Mouse (Mus musculus): ENCODE measurements around the gene Nicn1. TPM values are rescaled to one million over a fixed set of nuclear protein-coding genes. Genes with fewer than 3 reads are reported as not detected.
A peak's percentile ranks its signal among the peaks of the same experiment; 100 is the strongest.
"Not testable (repeated sequence)": the region's sequence is repeated elsewhere in the genome, so short reads cannot be mapped to it uniquely, and the experiment has no call there.

Gene Nicn1
- total and polyA plus RNA-seq, 3 experiments: 21.0 to 24.1 (median 21.5) TPM

DNA sequence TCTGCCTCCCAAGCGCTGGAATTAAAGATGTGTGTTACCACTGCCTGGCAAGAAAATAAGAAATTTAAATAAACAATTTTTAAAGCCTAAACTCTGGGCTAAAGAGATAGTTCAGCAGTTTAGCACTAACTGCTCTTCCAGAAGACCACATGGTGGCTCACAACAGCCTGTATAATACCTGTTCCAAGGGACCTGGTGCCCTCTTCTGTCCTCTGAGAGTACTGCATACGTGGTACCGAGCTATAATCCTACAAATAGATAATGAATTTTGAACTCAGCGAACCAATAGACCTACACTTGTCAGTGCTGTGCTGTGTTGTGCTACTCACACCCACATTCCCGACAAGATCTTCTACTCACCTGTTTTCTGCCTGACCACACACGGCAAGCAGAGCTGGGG lies 5.8 kb upstream of the Nicn1 start:
- peak; percentile 100 for TF ChIP-seq CTCF (IDR thresholded peaks at IDR 0.05)
- TF ChIP-seq EP300 (IDR thresholded peaks at IDR 0.05; ENCODE audit: insufficient read depth, low read depth, low read length): peak; percentile 87
- no peak for TF ChIP-seq POLR2A (IDR thresholded peaks at IDR 0.05; ENCODE audit: insufficient read depth, low read depth, low read length)
- WGBS: 7% methylated on average over 6 of the region's 6 CpGs
- H3K4me1 ChIP-seq (ENCODE audit: control insufficient read depth, insufficient read depth, low read length): peaks cover 6% of the 10 kb centered on the region
- H3K27me3 ChIP-seq (ENCODE audit: control insufficient read depth, insufficient read depth, low read length): no peaks in the 10 kb centered on the region
- peak; percentile 65 to 81 for DNase-seq
- H3K4me3 ChIP-seq: no peak overlapping the region
- no peak overlapping the region for H3K27ac ChIP-seq
- H3K79me2 ChIP-seq (replicated peaks; ENCODE audit: control insufficient read depth, insufficient read depth, low read length): no peaks in the 10 kb centered on the region
- intact Hi-C loops (cut with DNase I): loop anchor here (1.0 to 5.0 kb wide), 4 partner anchors 37 to 189 kb away; no protein-coding TSS in a partner anchor
- H3K9ac ChIP-seq (ENCODE audit: low read depth, low read length): no peak overlapping the region
- H3K36me3 ChIP-seq (ENCODE audit: control insufficient read depth, insufficient read depth, low read length): no peaks in the 10 kb centered on the region; the same call in 1 of the 2 replicates

DNA sequence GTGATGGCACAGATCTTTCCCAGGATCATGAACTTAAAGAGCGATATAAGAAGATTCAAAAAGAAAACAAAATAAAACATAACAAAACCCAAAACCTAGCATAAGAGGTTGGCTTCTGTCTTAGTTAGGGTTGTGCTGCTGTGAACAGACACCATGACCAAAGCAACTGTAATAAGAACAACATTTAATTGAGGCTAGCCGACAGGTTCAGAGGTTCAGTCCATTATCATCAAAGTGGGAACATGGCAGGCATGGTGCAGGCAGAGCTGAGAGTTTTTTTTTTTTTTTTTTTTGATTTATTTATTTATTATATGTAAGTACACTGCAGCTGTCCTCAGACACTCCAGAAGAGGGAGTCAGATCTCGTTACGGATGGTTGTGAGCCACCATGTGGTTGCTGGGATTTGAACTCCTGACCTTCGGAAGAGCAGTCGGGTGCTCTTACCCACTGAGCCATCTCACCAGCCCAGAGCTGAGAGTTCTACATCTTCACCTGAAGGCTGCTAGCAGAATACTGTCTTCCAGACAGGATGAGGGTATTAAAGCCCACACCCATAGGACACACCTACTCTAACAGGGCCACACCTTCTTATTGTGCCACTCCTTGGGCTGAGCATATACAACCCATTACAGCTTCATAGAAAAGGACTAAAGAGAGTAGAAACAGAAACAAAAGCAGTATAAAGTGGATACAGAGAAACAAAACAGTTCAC lies 2.5 kb upstream of the Nicn1 start:
- H3K27ac ChIP-seq; H3K4me1 ChIP-seq (ENCODE audit: control insufficient read depth, insufficient read depth, low read length); H3K27me3 ChIP-seq (ENCODE audit: control insufficient read depth, insufficient read depth, low read length); intact Hi-C loops (cut with DNase I); H3K4me3 ChIP-seq; H3K79me2 ChIP-seq (replicated peaks; ENCODE audit: control insufficient read depth, insufficient read depth, low read length); H3K36me3 ChIP-seq (ENCODE audit: control insufficient read depth, insufficient read depth, low read length); DNase-seq; H3K9ac ChIP-seq (ENCODE audit: low read depth, low read length): not testable (repeated sequence)
- WGBS: 75% methylated on average over 6 of the region's 6 CpGs

- 0 out of 2 replicates have a peak, but pooled peaks cover 3% of the 10 kb centered on the region for H3K36me3 ChIP-seq (ENCODE audit: control insufficient read depth, insufficient read depth, low read length)
- H3K4me1 ChIP-seq (ENCODE audit: control insufficient read depth, insufficient read depth, low read length): peaks cover 7% of the 10 kb centered on the region
- H3K27ac ChIP-seq: no peak overlapping the region
- H3K79me2 ChIP-seq (replicated peaks; ENCODE audit: control insufficient read depth, insufficient read depth, low read length): no peaks in the 10 kb centered on the region
- intact Hi-C loops (cut with DNase I): no loop called here
- H3K9ac ChIP-seq (ENCODE audit: low read depth, low read length): no peak overlapping the region
- DNase-seq: no peak
- no peak overlapping the region for H3K4me3 ChIP-seq
- no peaks in the 10 kb centered on the region for H3K27me3 ChIP-seq (ENCODE audit: control insufficient read depth, insufficient read depth, low read length)
- whole genome bisulfite sequencing: 61% methylated on average over 2 of the region's 2 CpGs
- TF ChIP-seq POLR2A (IDR thresholded peaks at IDR 0.05; ENCODE audit: insufficient read depth, low read depth, low read length): no peak
- TF ChIP-seq EP300 (IDR thresholded peaks at IDR 0.05; ENCODE audit: insufficient read depth, low read depth, low read length): no peak
- TF ChIP-seq CTCF (IDR thresholded peaks at IDR 0.05): no peak
Measured at GRCm38 (mm10) chr9:108289347-108289746, 882 bp upstream of the Nicn1 start.

- peak overlapping the region; percentile 73 for H3K9ac ChIP-seq (ENCODE audit: low read depth, low read length)
- H3K27me3 ChIP-seq (ENCODE audit: control insufficient read depth, insufficient read depth, low read length): no peaks in the 10 kb centered on the region
- H3K79me2 ChIP-seq (replicated peaks; ENCODE audit: control insufficient read depth, insufficient read depth, low read length): no peaks in the 10 kb centered on the region
- 0 out of 2 replicates have a peak, but pooled peaks cover 3% of the 10 kb centered on the region for H3K36me3 ChIP-seq (ENCODE audit: control insufficient read depth, insufficient read depth, low read length)
- peaks cover 5% of the 10 kb centered on the region for H3K4me1 ChIP-seq (ENCODE audit: control insufficient read depth, insufficient read depth, low read length)
- TF ChIP-seq CTCF (IDR thresholded peaks at IDR 0.05) (no peak), EP300 (IDR thresholded peaks at IDR 0.05; ENCODE audit: insufficient read depth, low read depth, low read length) (no peak), POLR2A (IDR thresholded peaks at IDR 0.05; ENCODE audit: insufficient read depth, low read depth, low read length) (no peak)
- peak overlapping the region; percentile 83 for H3K4me3 ChIP-seq
- intact Hi-C loops (cut with DNase I): loop anchor here (2.0 kb wide), 1 partner anchor 14 kb away; no protein-coding TSS in a partner anchor
- DNase-seq: no peak
- H3K27ac ChIP-seq: peak overlapping the region; percentile 70
- 33% methylated on average over 6 of the region's 6 CpGs for WGBS
Measured at GRCm38 (mm10) chr9:108290773-108291172, 544 bp downstream of the Nicn1 start.

DNA sequence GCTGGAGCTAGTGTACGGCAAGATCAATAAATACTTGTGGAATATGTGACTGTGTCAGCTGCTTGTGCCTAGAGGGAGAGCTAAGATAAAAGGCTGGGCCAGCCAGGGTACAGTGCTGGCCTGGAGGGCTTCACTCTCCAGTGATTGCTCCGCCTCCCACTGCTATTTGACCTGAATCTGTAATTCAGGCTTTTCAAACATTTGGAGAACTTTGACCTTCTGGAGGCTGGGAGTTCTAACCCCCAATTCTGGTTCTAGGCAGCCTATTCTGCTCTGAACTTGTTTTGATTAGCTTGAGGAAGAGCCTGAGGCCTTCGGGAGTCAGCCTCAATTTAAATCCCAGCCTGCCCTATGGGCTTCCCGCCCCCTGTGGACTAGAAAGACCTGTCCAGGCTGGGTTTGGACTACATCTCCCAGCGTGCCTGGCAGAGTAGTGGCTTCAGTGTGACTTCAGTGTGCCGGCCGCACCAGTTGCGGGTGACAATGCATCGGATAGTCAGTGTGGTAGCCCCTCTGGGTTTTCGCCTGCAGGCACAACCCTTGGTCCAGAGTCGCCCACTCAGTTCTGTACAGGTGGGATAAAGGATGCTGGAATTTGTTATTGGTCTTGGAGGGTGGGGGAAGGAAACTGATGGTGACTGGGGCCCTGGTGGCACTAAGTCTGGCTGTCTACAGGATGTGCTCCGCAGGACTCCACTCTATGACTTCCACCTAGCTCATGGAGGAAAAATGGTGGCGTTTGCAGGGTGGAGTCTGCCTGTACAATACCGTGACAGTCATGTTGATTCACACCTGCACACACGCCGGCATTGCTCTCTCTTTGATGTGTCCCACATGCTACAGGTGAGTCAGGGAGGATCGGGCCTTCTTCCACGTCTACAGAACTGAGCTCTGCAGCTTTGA lies 6.5 kb downstream of the Nicn1 start, which contains the start of gene Amt:
Amt (plus strand) TSS at position 401 of the 903 bp plus-strand sequence.
- 51% methylated on average over 18 of the region's 18 CpGs for WGBS
- Histone ChIP-seq H3K4me3 (no peak within 1 kb of the TSS), H3K27me3 (ENCODE audit: control insufficient read depth, insufficient read depth, low read length) (no peaks in the 10 kb centered on the region), H3K9ac (ENCODE audit: low read depth, low read length) (no peak within 1 kb of the TSS), H3K36me3 (ENCODE audit: control insufficient read depth, insufficient read depth, low read length) (no peaks in the 10 kb centered on the region), H3K4me1 (ENCODE audit: control insufficient read depth, insufficient read depth, low read length) (no peaks in the 10 kb centered on the region), H3K79me2 (replicated peaks; ENCODE audit: control insufficient read depth, insufficient read depth, low read length) (no peaks in the 10 kb centered on the region), H3K27ac (no peak within 1 kb of the TSS)
- no peak for DNase-seq
- intact Hi-C loops (cut with DNase I): no loop called here
- TF ChIP-seq EP300 (IDR thresholded peaks at IDR 0.05; ENCODE audit: insufficient read depth, low read depth, low read length) (no peak), POLR2A (IDR thresholded peaks at IDR 0.05; ENCODE audit: insufficient read depth, low read depth, low read length) (no peak), CTCF (IDR thresholded peaks at IDR 0.05) (no peak)
